Mouse (Mus musculus) NIH3T3 (cell line): ENCODE results near the gene Foxp1.

Source experiments
- DNase-seq: peaks from one replicate; pipeline ENCODE4 v3.0.0-alpha.2; 2012; ENCODE audit warnings: low read depth

Gene Foxp1

DNA sequence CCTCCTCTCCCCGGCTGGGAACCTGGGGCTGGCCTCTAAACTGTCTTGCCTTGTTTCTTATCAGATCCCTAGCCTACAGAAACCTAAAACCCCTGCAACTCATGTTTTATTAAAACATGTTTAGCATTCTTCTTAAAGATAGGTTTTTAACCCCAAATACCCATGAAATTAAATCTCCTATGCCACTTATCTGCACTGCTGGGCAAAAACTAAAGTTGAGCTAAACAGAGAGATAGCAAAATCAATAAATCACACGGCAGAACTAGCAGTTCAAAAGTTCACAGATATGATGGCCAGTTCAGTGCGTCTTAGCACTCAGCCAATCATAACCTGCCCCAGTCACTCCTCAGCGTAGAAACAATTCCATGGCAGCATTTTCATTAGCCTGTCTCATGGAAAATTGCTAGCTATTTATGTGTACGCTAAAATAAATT is 316.1 kb downstream of the Foxp1 start:
- DNase-seq, result no peak

DNA sequence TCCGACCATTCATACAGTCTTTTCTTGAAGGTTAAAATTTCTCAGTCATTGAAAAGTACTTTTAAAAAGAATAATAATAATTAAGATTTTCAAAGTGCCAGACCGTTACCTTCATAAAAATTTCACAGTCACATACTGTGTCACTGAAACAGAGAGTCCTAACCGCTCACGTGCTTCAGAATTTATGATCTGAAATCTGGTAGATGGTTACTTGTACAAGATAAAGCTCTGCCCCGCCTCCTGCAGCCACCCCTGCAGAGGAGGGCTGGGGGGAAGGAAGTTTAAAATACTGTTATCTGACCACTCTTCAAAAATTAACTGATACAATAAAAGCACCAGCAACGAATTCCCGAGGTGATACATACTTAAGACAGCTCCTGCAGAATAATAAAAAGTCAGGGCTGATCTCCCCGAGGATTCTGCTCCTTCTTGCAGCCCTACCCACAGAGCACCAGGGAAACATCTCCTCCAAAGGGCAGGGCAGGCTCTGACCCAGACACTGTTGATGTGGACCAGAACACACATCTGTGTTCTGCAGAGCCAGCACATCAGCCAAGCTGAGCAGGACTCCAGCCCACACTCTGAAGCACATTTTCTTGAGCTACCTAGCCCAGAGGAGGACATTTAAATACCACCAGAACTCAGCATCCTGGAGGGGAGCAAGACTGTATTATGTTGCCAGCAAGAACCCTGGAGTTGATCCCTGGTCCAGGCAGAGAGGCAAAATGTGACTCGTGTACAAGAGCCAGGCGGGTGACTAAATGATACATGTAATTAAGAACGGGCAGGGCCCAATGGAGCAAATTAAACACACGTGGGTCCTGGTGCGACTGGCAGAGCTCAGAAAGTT is 316.7 kb downstream of the Foxp1 start:
- peak; percentile 30 for DNase-seq

DNA sequence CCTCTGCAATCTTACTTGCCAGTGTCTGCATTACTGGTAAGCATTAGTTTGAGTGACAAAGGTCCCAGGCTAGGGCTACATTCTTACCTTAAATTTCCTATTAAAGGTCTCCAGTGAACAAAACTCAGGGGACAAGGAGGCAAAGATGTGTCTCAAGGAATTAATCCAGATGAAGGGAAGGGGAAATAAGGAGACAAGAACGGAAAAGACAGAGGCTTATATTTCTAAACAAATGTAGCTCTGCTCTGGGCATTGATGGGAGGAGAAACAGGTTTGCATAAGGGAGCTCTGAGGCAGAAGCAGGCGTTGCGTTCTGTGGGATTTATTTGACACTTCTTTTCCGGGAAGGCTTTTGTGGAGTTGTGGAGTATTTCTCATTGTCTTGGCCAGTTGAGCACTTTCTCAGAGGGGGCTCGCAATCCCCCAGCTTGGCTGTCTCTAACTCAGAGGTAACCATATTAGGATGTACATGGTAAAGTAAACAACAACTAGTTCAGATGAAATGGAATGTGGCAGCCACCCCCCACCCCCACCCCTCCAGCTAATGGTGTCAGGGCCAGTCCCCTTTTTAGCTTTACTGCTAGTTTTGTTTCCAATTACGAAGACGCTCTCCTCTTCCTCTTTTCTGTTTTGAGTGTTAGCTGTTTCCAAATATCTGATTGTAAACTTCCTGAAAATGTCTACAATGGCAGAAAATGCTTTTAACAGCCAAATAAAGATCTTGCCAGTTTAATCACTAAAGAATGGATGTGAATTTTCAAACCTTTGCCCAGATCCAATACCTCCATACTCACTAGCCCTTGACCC is 317.5 kb downstream of the Foxp1 start:
- DNase-seq, result no peak

DNA sequence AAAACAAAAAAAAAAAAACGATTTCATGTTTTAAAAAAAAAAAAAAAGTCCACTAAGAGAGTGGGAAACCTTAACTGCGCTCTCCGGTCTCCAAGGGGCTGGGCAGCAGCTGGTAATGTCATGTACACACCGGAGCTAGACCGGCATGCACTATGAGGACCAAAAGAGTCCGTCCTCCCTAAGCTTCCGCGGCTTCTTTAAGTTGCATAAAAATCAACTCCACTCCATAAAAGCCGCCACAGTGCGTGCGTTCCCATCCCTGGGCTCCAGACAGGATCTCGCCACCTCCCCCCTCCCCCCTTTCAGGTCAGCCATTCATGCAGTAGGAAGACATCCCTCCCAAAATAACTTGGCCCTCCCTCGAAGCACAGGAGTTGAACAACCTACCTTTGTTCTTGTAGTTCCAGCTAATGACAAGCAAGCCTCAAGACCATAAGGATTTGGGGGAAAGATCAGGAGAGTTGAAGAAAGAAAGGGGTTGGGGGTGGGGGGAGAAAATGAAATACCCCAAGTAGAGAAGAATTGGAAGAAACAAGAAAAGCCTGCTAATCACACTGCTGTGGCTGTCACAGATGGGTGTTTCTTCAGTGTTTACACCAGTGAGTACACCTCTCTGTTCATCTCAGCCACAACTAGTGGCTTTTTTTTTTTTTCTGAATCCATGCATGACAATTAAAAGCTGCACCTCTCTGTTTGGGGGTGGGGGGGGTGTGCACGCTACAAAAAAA is 318.3 kb downstream of the Foxp1 start:
- DNase-seq, result no peak

DNA sequence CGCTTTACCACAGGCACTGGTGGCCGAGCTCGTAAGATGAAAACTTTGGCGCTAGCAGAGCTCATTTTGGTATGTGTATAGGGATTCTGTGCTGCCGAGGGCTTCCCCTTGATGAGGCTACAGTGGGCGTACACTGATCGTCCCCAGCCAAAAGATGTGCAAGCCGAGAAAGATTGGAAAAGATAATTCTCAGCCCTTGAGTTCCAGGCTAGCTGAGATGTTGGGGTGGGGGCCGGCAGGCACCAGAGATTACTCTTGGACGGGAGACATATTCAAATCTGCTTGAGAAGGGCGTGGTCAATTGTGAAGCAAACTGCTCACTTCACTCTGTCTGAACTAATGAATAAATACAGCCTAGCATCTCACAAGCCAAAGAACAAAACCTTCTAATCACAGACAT is 319.3 kb downstream of the Foxp1 start:
- DNase-seq, result no peak

DNA sequence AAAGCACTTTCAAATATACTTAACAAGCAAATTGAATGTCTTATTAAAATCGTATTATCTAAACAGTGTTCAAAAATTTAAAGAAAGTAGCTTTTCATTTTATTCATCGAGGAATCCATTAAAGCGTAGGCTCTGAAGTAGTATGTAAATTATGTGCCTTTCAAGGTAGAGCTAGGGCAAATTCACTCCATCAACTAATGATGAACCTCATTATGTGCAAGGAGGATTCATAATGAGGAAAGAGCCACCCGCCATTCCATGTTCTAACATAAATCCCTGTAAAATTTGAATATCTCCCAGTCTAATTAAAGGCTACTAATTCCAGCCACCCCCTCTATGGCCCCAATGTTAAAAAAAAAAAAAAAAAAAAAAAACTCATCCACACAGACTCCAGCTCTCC is 319.7 kb downstream of the Foxp1 start:
- DNase-seq, result no peak

DNA sequence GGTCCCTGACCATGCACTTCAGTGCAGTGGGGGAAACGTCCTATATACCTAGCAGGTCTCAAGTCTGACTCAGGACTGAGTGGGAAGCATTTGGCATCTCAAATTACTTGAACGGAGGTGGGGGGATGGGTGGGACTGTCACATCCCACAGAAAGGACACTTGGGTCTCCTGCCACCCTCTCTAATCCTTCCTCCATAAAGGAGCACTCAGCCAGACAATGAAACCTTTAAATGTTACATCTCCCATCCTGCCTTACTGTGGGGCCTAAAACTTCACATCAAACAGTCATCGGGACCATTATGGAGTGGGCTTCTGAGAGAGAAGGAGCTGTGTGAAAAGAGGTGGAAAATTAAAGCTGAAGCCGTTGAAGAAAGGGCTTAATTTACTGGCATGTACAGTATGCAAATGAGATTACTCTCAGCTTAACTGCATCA is 321.2 kb downstream of the Foxp1 start:
- DNase-seq, result no peak

DNA sequence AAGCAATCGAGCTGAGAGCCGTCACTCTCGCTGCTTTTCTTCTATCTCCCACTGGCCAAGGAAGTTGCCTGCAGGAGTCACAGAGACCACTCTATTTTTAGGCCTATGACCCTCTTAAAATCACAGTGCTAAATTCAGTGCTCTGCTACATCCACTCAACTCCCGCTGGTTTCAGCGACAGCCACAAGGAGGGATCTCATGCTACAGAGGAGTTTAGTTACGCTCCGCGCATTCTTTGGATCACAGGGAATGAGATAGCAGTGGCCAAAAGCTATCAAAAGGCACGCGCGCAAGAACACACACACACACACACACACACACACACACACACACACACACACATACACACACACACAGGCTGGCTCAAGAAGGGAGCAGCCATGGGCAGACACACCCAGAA is 321.9 kb downstream of the Foxp1 start:
- DNase-seq, result no peak

DNA sequence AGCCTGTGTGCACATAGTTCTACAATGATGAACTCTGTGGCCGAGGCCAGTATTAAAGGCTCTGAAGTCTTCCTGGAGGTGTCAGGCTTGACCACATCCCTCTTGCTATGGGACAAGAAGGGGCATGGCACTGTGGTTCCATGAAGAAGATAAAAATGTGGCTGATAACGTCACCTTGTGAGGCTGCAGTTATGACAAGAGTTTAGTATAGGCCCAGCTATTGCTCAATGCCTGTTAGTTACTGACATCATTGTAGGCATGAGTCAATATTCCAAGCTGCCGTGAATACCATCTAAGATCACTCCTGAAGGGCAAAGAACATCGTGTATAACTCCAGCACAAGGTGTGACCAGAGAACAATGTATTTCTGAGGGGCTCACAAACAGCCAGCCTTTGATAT is 323.2 kb downstream of the Foxp1 start:
- peak; percentile 55 for DNase-seq

DNA sequence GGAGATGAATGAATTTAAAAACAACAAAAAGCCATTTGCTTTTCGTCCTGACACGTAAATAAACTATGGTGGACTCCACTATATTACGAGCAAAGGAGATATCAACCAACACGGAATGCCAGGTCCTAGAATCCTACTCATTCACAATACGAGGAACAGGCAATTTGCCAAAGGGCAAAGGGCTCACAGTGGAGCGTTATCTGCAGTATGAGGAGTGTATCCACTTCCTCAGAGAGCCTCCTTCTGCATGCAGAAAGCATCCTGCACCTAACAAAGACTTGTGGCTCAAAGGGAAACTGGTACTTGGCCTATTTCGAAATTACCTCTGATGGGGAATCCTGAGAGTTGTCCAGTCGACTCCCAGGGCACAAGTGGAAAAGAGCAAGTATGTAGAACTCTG is 328.8 kb downstream of the Foxp1 start:
- DNase-seq, result no peak

DNA sequence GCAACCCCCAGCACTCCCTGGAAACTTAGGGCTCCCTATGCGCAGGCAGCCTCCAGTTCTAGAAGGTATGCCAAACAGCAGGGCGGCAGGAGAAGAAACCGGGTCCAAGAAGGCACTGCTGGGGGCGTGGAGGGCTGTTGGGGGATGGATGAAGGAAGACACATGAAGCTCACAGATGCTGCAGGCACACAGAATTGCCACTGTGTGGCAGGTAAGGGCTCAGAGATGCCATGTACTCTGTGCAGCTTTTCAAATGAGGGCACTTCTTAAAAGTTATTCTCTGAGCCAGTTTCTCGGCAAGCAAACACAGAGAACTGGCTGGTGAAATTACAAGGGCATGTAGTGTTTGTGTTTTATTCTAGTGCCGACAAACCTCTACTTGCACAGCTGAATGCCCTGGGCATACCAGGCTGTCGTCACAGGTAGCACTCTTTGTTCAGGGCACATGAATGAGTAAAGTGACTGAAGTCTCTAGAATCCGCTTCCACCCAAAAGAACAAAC is 330.8 kb downstream of the Foxp1 start:
- no peak for DNase-seq

DNA sequence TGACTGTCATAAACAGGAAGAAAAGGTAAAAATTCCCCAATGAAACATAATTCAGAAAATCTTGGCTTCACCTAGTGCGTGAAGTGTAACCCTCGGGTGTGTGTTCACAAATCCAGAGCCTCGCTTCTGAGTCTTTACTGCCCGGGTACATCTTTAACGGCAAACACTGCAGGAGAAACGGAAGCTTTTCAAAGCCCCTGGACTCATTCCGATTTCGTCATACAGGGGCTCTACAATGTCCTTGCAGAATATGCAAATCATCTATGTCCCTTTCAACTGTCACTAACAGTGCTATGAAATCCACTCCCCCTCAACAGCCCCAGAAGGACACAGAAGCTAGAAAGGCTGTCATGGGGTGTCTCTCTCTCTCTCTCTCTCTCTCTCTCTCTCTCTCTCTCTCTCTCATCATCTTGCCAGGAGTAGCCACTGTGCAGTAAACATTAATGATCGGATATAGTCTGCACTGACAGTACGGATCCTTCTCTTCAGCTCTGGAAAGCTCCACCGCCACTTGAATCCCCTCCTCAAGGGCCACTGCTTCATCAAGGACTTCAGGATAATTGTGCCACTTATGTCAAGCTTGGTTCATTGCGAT is 331.4 kb downstream of the Foxp1 start:
- DNase-seq, result no peak

DNA sequence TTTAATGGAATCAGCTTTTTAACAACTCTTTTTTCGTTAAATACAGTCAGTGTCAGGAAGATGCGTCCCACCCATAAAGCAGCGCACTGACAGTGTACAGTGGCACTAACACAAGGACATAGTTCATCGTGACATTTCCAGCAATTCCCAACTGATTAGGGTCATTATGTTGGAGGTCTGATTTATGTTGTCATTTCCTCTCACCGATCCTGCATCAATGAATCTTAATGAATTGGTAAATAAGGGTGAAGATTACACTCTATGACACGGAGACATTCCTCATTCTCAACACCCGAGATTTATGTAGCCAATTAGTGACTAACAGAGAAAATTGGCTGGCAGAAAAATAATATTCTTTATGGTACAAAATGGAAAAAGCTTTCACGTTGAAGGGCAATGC is 332.6 kb downstream of the Foxp1 start:
- no peak for DNase-seq

DNA sequence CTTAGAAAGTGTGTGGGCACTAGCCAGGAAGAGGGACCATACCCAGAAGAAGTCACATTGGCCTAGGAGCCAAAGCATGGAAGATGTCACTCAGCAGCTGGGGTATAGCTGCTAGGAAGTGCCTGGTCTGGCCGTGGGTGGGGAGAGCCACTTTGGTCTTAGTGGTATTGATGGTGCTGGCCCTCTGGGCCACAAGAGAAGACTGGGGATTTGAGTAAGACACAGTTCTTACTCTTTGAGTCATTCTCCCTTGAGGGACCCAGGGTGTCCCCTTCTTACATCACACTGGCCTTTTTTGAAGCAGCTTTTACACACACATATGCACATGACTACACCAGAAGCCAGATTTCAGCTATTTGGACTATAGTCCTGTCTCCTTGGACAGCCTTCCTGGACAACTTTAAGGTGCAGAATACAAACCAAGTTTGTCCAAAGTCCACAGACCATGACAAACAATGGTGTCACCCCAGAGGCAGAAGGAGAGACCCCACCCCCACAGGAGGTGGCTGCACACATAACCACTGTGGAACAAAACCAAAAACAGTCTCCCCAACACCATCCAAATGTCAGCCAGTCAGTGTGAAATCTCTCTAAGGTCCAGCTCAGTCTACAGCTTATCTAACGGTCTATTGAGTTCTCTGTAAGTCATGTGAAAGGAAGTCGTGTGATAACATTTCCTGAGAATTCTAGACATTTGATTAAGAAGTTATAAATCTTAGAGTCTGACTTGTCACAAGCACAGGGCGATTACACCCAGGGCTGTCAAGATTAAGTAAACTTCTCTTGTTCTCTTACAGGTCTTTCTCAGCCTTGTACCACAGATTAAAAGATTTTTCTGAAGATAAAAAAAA is 333.9 kb downstream of the Foxp1 start:
- DNase-seq, result no peak

DNA sequence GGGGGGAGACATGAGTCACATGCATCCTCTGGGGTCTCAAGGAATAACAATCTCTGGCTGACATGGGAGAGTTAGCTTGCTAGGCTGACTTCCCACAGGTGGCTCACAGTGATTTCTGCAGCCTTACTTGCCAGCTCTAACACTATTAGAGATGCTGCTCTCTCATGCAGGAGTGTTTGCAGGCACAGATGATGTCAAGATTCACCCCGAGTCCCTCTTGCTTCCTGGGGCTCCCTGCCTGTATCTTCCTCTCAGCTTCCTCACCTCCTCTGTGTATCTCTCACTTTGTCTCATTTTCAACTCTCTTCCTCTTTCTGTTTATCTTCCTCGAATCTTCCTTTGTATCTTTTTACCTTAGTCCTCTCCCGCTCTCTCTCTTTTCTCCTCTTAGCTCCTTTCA is 334.6 kb downstream of the Foxp1 start:
- DNase-seq, result no peak

DNA sequence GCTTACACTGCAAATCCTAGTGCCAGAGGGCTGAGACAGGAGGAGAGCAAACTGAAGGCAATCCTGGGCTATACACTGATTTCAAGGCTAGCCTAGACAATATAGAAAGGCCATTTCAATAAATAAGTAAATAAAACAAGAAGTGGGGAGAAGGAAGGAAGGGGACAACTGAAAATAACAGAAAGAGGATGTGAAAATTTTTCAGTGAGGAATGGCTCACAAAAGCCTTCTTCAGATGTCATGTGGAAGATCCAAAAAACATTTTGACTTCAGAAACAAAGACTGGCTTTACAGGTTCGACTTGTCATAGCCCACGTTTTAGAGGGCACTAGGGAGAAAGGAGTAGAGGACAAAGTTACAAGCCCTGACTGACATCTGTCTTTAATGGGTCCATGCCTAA is 335.1 kb downstream of the Foxp1 start:
- no peak for DNase-seq

DNA sequence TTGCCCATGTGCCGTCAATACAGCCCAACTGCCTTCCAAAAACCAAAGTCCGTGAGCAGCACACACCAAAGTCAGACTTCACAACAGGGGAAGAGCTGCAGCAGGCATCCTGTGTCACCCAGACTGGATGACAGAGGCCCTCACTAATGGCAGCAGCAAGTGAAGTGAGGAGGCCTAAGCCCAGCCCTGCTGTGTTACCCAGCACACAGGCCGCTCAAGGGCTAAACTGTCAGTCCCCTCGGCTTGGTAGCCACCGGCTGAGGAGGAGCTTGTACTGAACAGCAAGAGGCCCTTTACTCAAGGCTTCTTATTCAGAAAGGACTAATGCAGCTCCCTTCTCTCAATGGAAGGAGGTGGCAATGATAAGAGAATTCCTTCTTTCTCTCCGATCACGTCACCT is 336.0 kb downstream of the Foxp1 start:
- DNase-seq, result no peak

DNA sequence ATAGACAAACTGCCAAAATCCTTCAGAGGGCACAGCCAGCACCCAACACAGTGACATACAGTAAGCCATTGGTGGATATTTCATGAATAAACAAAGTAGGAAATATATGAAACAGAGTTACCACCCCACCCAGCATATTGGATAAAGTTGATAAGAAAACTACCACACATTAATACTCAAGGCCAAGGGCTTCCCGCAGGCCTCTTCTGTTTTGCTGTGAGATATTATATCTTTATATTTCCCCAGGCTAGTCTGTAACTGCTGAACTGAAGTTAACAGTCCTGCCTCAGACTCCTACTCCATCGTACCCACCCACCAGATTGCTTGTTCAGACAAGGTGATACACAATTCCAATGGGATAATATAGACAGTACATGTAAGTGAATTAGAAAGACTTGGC is 336.7 kb downstream of the Foxp1 start:
- no peak for DNase-seq

DNA sequence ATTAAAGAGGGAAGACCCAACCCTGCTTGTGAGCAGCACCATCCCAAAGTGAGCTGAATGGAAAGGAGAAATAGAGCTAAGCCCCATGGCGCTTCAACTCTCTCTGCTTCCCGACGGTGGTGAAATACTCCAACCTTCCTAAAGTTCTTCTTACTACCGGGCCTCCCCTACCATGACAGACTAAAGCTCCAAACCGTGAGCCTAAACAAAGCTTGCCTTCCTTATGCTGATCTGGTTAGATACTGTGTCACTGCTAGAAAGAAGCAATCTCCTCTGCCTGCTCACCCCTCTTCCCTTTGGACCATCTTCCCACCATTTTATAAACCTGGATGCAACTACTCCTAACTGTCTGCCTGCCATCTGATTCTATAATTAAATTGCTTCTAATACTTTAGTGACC is 338.5 kb downstream of the Foxp1 start:
- no peak for DNase-seq

DNA sequence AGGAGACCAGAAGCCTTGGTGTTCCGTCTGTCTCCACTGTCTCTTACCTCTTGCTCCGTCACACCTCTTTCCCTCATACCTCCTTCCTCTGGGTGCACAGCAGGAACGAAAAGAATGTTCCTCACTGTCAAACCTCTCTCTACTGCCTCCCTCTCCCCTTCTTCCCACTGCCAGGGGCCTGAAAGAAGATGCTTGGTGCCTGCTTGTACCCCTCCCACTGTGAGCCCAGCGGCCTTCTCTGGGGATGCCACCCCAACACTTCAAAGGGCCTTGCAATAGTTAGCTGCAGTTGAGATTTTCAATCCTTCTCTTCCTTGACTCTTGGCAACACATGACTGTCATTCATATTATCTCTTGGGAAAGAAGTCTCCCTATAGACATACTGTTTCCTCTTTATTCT is 339.7 kb downstream of the Foxp1 start:
- DNase-seq, result no peak

DNA sequence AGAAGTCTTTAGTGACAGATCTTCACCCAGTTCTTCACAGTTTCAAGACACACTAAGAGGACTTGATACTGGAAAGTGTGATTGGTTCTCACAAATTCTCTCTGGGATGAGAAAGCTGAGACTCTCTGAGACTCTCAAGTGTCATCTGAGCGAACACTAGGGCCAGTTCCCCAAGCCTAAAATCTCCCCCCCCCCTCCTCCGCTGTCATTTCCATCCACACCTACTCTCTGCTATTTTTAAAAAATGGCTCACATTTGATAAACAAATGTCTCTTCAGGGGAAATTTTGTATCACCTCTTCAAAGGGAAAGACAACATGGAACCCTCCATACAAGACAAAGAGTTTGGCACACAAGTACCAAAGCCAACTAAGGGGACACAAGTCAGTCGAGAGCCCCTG is 346.3 kb downstream of the Foxp1 start:
- DNase-seq, result no peak
